13 mouse cellular contexts compared by ENCODE assay signal in the genomic region with DNA sequence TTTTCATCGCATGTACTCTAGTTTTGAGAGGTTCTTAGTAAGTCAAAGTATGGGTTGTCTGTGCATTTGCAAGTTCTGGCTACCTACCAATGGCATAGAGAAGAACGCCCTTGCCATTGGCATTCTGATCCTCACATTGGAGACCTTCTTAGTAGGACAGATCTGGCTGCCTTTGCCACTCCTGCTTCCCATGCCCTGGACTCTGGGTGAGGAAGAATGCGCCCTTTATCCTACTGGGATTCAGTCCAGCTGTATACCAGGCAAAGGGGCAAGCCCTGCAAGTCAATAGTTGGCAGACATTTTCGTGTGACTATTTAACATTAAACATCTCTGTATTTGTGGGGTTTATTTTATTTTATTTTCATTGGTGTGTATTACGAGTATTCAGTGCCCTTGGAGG. TPM values are rescaled to one million over a fixed set of nuclear protein-coding genes. Genes with fewer than 3 reads are reported as not detected.
DNase-seq lines count a peak whose midpoint lies in the region; ATAC-seq lines count a peak whose summit lies in the region.
"Had no signal": no experiment of that assay in that cellular context is flagged by ENCODE, and none has a peak within 500 bp of the region (broad histone marks: within the 10 kb centered on the region; RNA-seq: fewer than 3 reads in every experiment).

No protein-coding gene starts in this region.

- no peak overlapping the region for H3K4me3 ChIP-seq in midbrain, embryonic 14.5 days (replicated peaks; ENCODE audit: low read depth, low read length)
- H3K4me3 ChIP-seq in midbrain, embryonic 15.5 days, result no peak overlapping the region
- no peak overlapping the region for H3K4me3 ChIP-seq in brown adipose tissue, adult 24 weeks (ENCODE audit: insufficient read depth, low read depth, low read length)
- H3K4me3 ChIP-seq: erythroblast, embryonic 14.5 days; limb, embryonic 13.5 days; megakaryocyte, embryonic 14.5 days; stomach, embryonic 15.5 days had no signal

- no peak overlapping the region for H3K27ac ChIP-seq in midbrain, embryonic 14.5 days (replicated peaks; ENCODE audit: low read depth, low read length)
- no peak overlapping the region for H3K27ac ChIP-seq in midbrain, embryonic 15.5 days
- 0 out of 2 replicates have a peak overlapping the region, but pooled peaks have one; percentile 80 for H3K27ac ChIP-seq in brown adipose tissue, adult 24 weeks (replicated peaks; ENCODE audit: low read depth, low read length)
- H3K27ac ChIP-seq: limb, embryonic 13.5 days; stomach, embryonic 15.5 days had no signal

- H3K9me3 ChIP-seq in midbrain, embryonic 14.5 days (ENCODE audit: control insufficient read depth, low read length), result no peaks in the 10 kb centered on the region
- H3K9me3 ChIP-seq in midbrain, embryonic 15.5 days, result no peaks in the 10 kb centered on the region
- H3K9me3 ChIP-seq: limb, embryonic 13.5 days; megakaryocyte, embryonic 14.5 days; stomach, embryonic 15.5 days had no signal

- intact Hi-C loops in heart, postnatal 25 days (cut with DNase I), result no loop called here

- no peaks in the 10 kb centered on the region for H3K27me3 ChIP-seq in midbrain, embryonic 14.5 days (ENCODE audit: control insufficient read depth, insufficient read depth, low read length)
- H3K27me3 ChIP-seq in midbrain, embryonic 15.5 days (replicated peaks), result no peaks in the 10 kb centered on the region
- H3K27me3 ChIP-seq: limb, embryonic 13.5 days; megakaryocyte, embryonic 14.5 days; stomach, embryonic 15.5 days had no signal

- H3K4me2 ChIP-seq in midbrain, embryonic 14.5 days (ENCODE audit: low read length), result no peak overlapping the region
- H3K4me2 ChIP-seq in midbrain, embryonic 15.5 days, result no peak overlapping the region
- H3K4me2 ChIP-seq: limb, embryonic 13.5 days; stomach, embryonic 15.5 days had no signal

- peak; percentile 97 for DNase-seq in heart, adult 11 months
- no peak for DNase-seq in heart, postnatal 25 days (ENCODE audit: low spot score)
- peak; percentile 2 for DNase-seq in midbrain, embryonic 14.5 days
- peak; percentile 82 to 92 for DNase-seq in kidney, postnatal 36 days
- no peak for DNase-seq in right cerebral cortex, postnatal 25 days
- no peak for DNase-seq in testis, postnatal 10 days (ENCODE audit: low spot score)
- DNase-seq: cerebellum, postnatal 25 days had no signal

- H3K9ac ChIP-seq in midbrain, embryonic 14.5 days (replicated peaks; ENCODE audit: low read length), result no peak overlapping the region
- H3K9ac ChIP-seq in midbrain, embryonic 15.5 days, result no peak overlapping the region
- H3K9ac ChIP-seq: limb, embryonic 13.5 days; stomach, embryonic 15.5 days had no signal

- H3K4me1 ChIP-seq in midbrain, embryonic 14.5 days (ENCODE audit: control insufficient read depth, insufficient read depth, low read length), result peaks cover 3% of the 10 kb centered on the region
- H3K4me1 ChIP-seq in midbrain, embryonic 15.5 days, result peaks cover 11% of the 10 kb centered on the region
- H3K4me1 ChIP-seq in brown adipose tissue, adult 24 weeks (ENCODE audit: control insufficient read depth, insufficient read depth, insufficient read length, low read length), result peaks cover 12% of the 10 kb centered on the region; the same call in 1 of the 2 replicates

- H3K36me3 ChIP-seq in midbrain, embryonic 14.5 days (ENCODE audit: control insufficient read depth, insufficient read depth, low read length), result no peaks in the 10 kb centered on the region
- no peaks in the 10 kb centered on the region for H3K36me3 ChIP-seq in midbrain, embryonic 15.5 days (replicated peaks)
- H3K36me3 ChIP-seq: limb, embryonic 13.5 days; stomach, embryonic 15.5 days had no signal

- 81% methylated on average over 5 of the region's 5 CpGs for WGBS in midbrain, embryonic 14.5 days
- 80% methylated on average over 5 of the region's 5 CpGs for WGBS in midbrain, embryonic 15.5 days

- no peak for ATAC-seq in midbrain, embryonic 14.5 days (ENCODE audit: low FRiP score, low TSS enrichment)
- ATAC-seq in midbrain, embryonic 15.5 days (replicated peaks), result no peak

RNA-seq across cellular contexts. Expression of a gene that starts 3.7 kb away (rescaled TPM):
- 100 to 1,000 TPM; 221 to 227 TPM for total RNA-seq in heart, postnatal 25 days (2021)
- 30.5 and 31.7 TPM in 2 replicates for polyA plus RNA-seq in midbrain, embryonic 14.5 days (2014; fragmentation: Nextera tagmentation; extraction: Ambion mirVana)
- polyA plus RNA-seq in midbrain, embryonic 15.5 days (2015; fragmentation: Nextera tagmentation; extraction: Ambion mirVana), result 29.9 and 32.9 TPM in 2 replicates
- 251 and 343 TPM in 2 replicates for polyA plus RNA-seq in brown adipose tissue, adult 24 weeks (2012; ENCODE audit: insufficient read depth, insufficient read length, missing spikeins)

RNA-seq across cellular contexts. Expression of a gene that starts 35.9 kb away (rescaled TPM):
- 10 to 100 TPM; 29.6 to 37.0 TPM for total RNA-seq in heart, postnatal 25 days (2021)
- polyA plus RNA-seq in midbrain, embryonic 14.5 days (2014; fragmentation: Nextera tagmentation; extraction: Ambion mirVana), result 23.7 and 24.7 TPM in 2 replicates
- 16.9 and 18.9 TPM in 2 replicates for polyA plus RNA-seq in midbrain, embryonic 15.5 days (2015; fragmentation: Nextera tagmentation; extraction: Ambion mirVana)
- 29.8 and 31.9 TPM in 2 replicates for polyA plus RNA-seq in brown adipose tissue, adult 24 weeks (2012; ENCODE audit: insufficient read depth, insufficient read length, missing spikeins)

RNA-seq across cellular contexts. Expression of a gene that starts 40.9 kb away (rescaled TPM):
- total RNA-seq in heart, postnatal 25 days (2021), result 1 to 10 TPM; 7.1 to 7.5 TPM
- 50.9 and 62.2 TPM in 2 replicates for polyA plus RNA-seq in midbrain, embryonic 14.5 days (2014; fragmentation: Nextera tagmentation; extraction: Ambion mirVana)
- polyA plus RNA-seq in midbrain, embryonic 15.5 days (2015; fragmentation: Nextera tagmentation; extraction: Ambion mirVana), result 59.7 and 60.1 TPM in 2 replicates
- polyA plus RNA-seq in brown adipose tissue, adult 24 weeks (2012; ENCODE audit: insufficient read depth, insufficient read length, missing spikeins), result 1.7 and 3.0 TPM in 2 replicates

Comparison
In these comparisons a context has a peak if more than half of its experiments do, and no peak if none do; other contexts are left out.
1. DNase-seq: peak in heart, adult 11 months (single experiment), midbrain, embryonic 14.5 days (single experiment) and kidney, postnatal 36 days (2 of 2); none in heart, postnatal 25 days (single experiment), right cerebral cortex, postnatal 25 days (single experiment) and testis, postnatal 10 days (single experiment).
2. RNA of a gene that starts 40.9 kb away (polyA plus RNA-seq): 50.9 to 62.2 TPM in midbrain, embryonic 14.5 days and 59.7 to 60.1 TPM in midbrain, embryonic 15.5 days; 1.7 to 3.0 TPM in brown adipose tissue, adult 24 weeks; every median in the first group is over 10 times any median in the second.